Mouse (Mus musculus) thymus, adult 18-20 months (tissue): ENCODE results near the gene Serping1.

ENCODE experiments used
- DNase-seq, 2 experiments: peaks; one replicate each; pipeline ENCODE4 v3.0.0; 2022; ENCODE audit warnings: mixed read lengths in 2 of 2

Gene Serping1

GRCm38 (mm10) chr2:84777706-84778105 lies 2.5 kb upstream of the Serping1 start:
- no peak for DNase-seq

- no peak for DNase-seq
These were observed 421 bp upstream of the Serping1 start for GRCm38 (mm10) chr2:84775665-84776064.

- DNase-seq: peak; percentile 11 to 13
These were observed 493 bp downstream of the Serping1 start for GRCm38 (mm10) chr2:84774751-84775150.

GRCm38 (mm10) chr2:84773195-84773594 lies 2.0 kb downstream of the Serping1 start:
- no peak for DNase-seq

- no peak for DNase-seq
These were observed 2.8 kb downstream of the Serping1 start for GRCm38 (mm10) chr2:84772454-84772853.

- DNase-seq: no peak
These were observed 4.7 kb downstream of the Serping1 start for GRCm38 (mm10) chr2:84770501-84770900.

- DNase-seq: no peak
These were observed 12.4 kb downstream of the Serping1 start for GRCm38 (mm10) chr2:84762818-84763217.

GRCm38 (mm10) chr2:84762295-84762694 lies 12.9 kb downstream of the Serping1 start:
- DNase-seq: no peak

GRCm38 (mm10) chr2:84761840-84762239 lies 13.4 kb downstream of the Serping1 start:
- no peak for DNase-seq

GRCm38 (mm10) chr2:84761309-84761708 lies 13.9 kb downstream of the Serping1 start:
- DNase-seq: no peak

GRCm38 (mm10) chr2:84760777-84761176 lies 14.5 kb downstream of the Serping1 start:
- DNase-seq: no peak

- DNase-seq: no peak
These were observed 16.6 kb downstream of the Serping1 start for GRCm38 (mm10) chr2:84758542-84759127.

- no peak for DNase-seq
These were observed 18.1 kb downstream of the Serping1 start for GRCm38 (mm10) chr2:84757026-84757682.

- no peak for DNase-seq
These were observed 19.0 kb downstream of the Serping1 start for GRCm38 (mm10) chr2:84756245-84756644.

GRCm38 (mm10) chr2:84750115-84750514 lies 25.1 kb downstream of the Serping1 start:
- no peak for DNase-seq

GRCm38 (mm10) chr2:84744126-84744525 lies 31.1 kb downstream of the Serping1 start:
- no peak for DNase-seq

GRCm38 (mm10) chr2:84743561-84743960 lies 31.7 kb downstream of the Serping1 start, which contains the start of gene Gm19426:
TSS of gene Gm19426 (minus strand) at chr2:84743655.
- no peak for DNase-seq

- DNase-seq: no peak
These were observed 32.6 kb downstream of the Serping1 start for GRCm38 (mm10) chr2:84742451-84743283.

GRCm38 (mm10) chr2:84741841-84742450 lies 33.3 kb downstream of the Serping1 start:
- DNase-seq: no peak

GRCm38 (mm10) chr2:84740608-84741333 lies 34.5 kb downstream of the Serping1 start:
- no peak for DNase-seq

- no peak for DNase-seq
These were observed 36.9 kb downstream of the Serping1 start for GRCm38 (mm10) chr2:84738271-84738911.

- DNase-seq: no peak
These were observed 37.8 kb downstream of the Serping1 start for GRCm38 (mm10) chr2:84737451-84737925.
